Mouse (Mus musculus) stomach, embryonic 15.5 days (tissue): Measurements from ENCODE around the gene Polr1b. TPM values are rescaled to one million over a fixed set of nuclear protein-coding genes. Genes with fewer than 3 reads are reported as not detected.

Source experiments
- ATAC-seq: fragments of 200-750 bp; cut with Nextera tagmentation; 2 replicates; pipeline ENCODE4 v1.8.0; 2017; ENCODE audit warnings: low read depth, moderate number of reproducible peaks, moderate TSS enrichment; ENCODE audit not compliant: insufficient read depth, low FRiP score
- H3K27ac ChIP-seq: fragments of 300-500 bp; sonication (generic); 2 replicates; pipeline ENCODE4 v1.5.1; 2015; ENCODE audit warnings: mild to moderate bottlenecking, inconsistent platforms
- H3K27me3 ChIP-seq: fragments of 300-500 bp; sonication (generic); replicated peaks from 2 replicates; pipeline ENCODE4 v1.6.1; 2015; ENCODE audit warnings: inconsistent platforms
- H3K36me3 ChIP-seq: fragments of 300-500 bp; sonication (generic); 2 replicates; pipeline ENCODE4 v1.6.1; 2015; ENCODE audit warnings: inconsistent platforms
- H3K4me1 ChIP-seq: fragments of 300-500 bp; sonication (generic); 2 replicates; pipeline ENCODE4 v1.6.1; 2015; ENCODE audit warnings: inconsistent platforms
- H3K4me2 ChIP-seq: fragments of 300-500 bp; sonication (generic); 2 replicates; pipeline ENCODE4 v1.6.1; 2015; ENCODE audit warnings: mild to moderate bottlenecking, inconsistent platforms
- H3K4me3 ChIP-seq: fragments of 300-500 bp; sonication (generic); replicated peaks from 2 replicates; pipeline ENCODE4 v1.5.1; 2015; ENCODE audit warnings: inconsistent platforms
- H3K9ac ChIP-seq: fragments of 300-500 bp; sonication (generic); 2 replicates; pipeline ENCODE4 v1.6.1; 2015; ENCODE audit warnings: inconsistent platforms
- H3K9me3 ChIP-seq: fragments of 300-500 bp; sonication (generic); 2 replicates; pipeline ENCODE4 v1.6.1; 2016; ENCODE audit warnings: inconsistent platforms
- WGBS: fragments of 180-500 bp; shearing (Covaris S2); methylation state at CpG from one replicate; pipeline ENCODE4 v1.1.7; 2015; 5-methylcytosine and 5-hydroxymethylcytosine counted together
- polyA plus RNA-seq: library from polyadenylated mRNA; unstranded; fragments of >200 nt; fragmentation: Nextera tagmentation; extraction: Ambion mirVana; gene quantifications from 2 replicates; pipeline ENCODE4 v1.2.1, GENCODE M21; 2015

Gene Polr1b
- polyA plus RNA-seq, 1 experiment from 2014 or later = 26.9 TPM

DNA sequence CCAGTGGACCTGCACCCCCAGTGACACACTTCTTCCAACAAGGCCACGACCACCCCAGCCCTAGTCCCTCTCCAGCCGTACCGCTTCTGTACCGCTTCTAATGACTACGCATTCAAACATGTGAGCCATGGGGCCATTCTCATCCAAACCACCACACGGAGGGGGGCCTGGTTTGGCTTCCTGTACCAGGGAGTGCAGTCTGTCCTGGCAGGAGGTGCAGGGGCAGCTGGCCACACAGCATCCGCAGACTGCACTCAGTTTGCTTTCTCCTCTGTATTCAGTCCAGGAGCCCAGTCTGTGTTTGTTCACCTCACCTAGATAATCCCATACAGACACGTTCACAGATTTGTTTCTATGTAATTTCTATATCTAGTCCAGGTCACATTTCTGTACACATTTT, 21.2 kb downstream of the Polr1b start:
- Histone ChIP-seq H3K4me2 (no peak overlapping the region), H3K27me3 (no peaks in the 10 kb centered on the region), H3K9ac (no peak overlapping the region), H3K9me3 (no peaks in the 10 kb centered on the region), H3K36me3 (peaks cover 50% of the 10 kb centered on the region), H3K4me3 (no peak overlapping the region), H3K27ac (no peak overlapping the region), H3K4me1 (no peaks in the 10 kb centered on the region)
- ATAC-seq = no peak
- WGBS = 97% methylated on average over 8 of the region's 8 CpGs

DNA sequence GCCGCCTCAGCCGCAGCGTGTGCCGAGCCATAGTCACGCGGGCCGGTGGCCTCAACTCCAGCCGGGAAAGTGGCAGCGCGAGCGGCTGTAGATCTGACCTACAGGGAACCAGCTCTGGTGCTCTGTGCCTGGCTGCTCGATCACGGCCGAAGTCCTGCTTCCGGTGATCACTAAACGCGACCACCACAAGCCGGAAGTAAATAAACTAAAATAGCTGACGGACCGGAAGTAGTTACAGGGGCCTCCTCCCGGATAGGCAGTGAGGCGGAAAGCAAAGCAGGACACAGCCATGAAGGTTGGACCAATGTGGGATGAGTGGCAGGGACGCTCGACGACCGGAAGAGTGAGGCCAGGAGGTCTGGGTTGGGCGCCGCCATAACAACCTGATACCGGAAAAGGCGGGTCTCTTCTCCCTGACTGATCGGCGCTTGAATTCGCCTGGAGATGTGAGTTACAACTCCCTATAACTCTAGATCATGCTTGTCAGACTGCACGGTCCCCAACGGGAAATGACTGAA, 28.7 kb downstream of the Polr1b start, which contains the start of gene Chchd5:
Chchd5 (plus strand) TSS at position 289 of the 518 bp plus-strand sequence.
- Histone ChIP-seq H3K27me3 (no peaks in the 10 kb centered on the region), H3K4me2 (peak within 1 kb of the TSS; percentile 81), H3K27ac (peak within 1 kb of the TSS; percentile 94), H3K4me3 (peak within 1 kb of the TSS; percentile 71), H3K9ac (peak within 1 kb of the TSS; percentile 78), H3K4me1 (peaks cover 7% of the 10 kb centered on the region), H3K9me3 (no peaks in the 10 kb centered on the region), H3K36me3 (peaks cover 35% of the 10 kb centered on the region)
- 0% methylated on average over 35 of the region's 35 CpGs for WGBS
- ATAC-seq = peak; percentile 100

DNA sequence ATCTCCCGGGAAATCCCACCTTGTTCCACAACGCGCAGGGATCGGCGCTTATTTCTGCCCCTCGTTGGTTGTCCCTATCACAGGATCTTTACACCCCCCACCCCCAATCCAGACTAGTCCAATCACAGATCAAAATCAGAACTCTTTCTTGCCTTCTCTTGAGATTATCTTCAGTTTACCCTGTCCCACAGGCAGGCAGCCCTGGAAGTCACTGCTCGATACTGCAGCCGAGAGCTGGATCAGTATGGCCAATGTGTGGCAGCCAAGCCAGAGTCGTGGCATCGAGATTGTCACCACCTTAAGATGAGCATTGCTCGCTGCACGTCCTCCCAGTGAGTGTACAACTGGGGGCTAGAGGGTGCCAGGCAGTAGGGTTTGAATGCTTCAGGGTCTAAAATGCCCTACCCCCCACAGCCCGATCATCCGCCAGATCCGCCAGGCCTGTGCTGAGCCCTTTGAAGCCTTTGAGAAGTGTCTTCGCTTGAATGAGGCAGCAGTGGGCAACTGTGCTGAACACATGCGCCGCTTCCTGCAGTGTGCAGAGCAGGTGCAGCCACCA, 29.3 kb downstream of the Polr1b start:
- Histone ChIP-seq H3K27me3 (no peaks in the 10 kb centered on the region), H3K36me3 (peaks cover 30% of the 10 kb centered on the region), H3K27ac (peak overlapping the region; percentile 94), H3K9me3 (no peaks in the 10 kb centered on the region), H3K9ac (peak overlapping the region; percentile 20; the same call in 1 of the 2 replicates), H3K4me2 (peak overlapping the region; percentile 81), H3K4me1 (peaks cover 7% of the 10 kb centered on the region), H3K4me3 (peak overlapping the region; percentile 71)
- ATAC-seq = peak; percentile 28
- WGBS = 35% methylated on average over 18 of the region's 18 CpGs

DNA sequence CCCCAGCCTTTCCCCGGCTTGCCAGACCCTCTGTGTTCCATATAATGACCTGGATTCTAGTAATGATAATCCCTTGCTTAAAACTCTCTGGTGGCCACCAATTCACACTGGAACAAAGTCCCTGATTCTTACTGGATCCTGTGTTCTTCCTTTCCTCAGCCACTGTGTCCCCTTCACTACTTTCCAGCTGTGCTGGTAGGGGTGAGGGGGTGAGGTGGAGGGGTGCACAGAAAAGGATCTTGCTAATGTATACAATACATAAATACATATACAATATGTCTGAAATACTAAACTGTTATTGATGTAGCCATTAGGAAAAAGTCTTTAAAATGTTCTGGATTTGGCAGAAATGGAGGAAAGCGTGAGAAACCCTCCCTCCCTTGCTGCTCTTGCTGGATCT, 30.0 kb downstream of the Polr1b start:
- H3K9me3 ChIP-seq = no peaks in the 10 kb centered on the region
- WGBS = 77% methylated on average over 2 of the region's 2 CpGs
- ATAC-seq = no peak
- H3K27ac ChIP-seq = no peak overlapping the region
- no peak overlapping the region for H3K9ac ChIP-seq
- peaks cover 7% of the 10 kb centered on the region for H3K4me1 ChIP-seq
- H3K27me3 ChIP-seq = no peaks in the 10 kb centered on the region
- peak overlapping the region; percentile 81; the same call in 1 of the 2 replicates for H3K4me2 ChIP-seq
- no peak overlapping the region for H3K4me3 ChIP-seq
- H3K36me3 ChIP-seq = peaks cover 23% of the 10 kb centered on the region

DNA sequence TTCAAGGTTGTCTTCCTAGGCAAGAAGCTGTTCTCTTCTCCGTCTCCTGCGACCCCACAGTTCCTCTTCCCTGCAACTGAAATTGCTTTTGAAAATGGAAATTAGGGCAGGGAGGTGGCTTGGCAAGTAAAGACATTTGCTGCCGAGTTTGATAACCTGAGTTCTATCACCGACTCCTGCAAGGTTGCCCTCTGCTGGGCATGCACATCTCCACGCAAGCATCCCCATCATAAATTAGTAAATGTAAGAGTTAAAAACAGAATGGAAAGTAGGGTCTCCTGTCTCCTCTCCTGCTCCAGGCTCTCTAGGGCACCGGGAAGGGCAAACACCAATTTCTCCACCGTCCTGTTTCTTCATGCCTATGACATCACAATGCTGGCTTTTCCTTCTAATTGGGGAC, 31.4 kb downstream of the Polr1b start:
- Histone ChIP-seq H3K9me3 (no peaks in the 10 kb centered on the region), H3K27ac (no peak overlapping the region), H3K36me3 (peaks cover 15% of the 10 kb centered on the region), H3K4me2 (no peak overlapping the region), H3K4me3 (no peak overlapping the region), H3K27me3 (no peaks in the 10 kb centered on the region), H3K9ac (no peak overlapping the region), H3K4me1 (peaks cover 7% of the 10 kb centered on the region)
- ATAC-seq = no peak
- WGBS = 93% methylated on average over 7 of the region's 7 CpGs

DNA sequence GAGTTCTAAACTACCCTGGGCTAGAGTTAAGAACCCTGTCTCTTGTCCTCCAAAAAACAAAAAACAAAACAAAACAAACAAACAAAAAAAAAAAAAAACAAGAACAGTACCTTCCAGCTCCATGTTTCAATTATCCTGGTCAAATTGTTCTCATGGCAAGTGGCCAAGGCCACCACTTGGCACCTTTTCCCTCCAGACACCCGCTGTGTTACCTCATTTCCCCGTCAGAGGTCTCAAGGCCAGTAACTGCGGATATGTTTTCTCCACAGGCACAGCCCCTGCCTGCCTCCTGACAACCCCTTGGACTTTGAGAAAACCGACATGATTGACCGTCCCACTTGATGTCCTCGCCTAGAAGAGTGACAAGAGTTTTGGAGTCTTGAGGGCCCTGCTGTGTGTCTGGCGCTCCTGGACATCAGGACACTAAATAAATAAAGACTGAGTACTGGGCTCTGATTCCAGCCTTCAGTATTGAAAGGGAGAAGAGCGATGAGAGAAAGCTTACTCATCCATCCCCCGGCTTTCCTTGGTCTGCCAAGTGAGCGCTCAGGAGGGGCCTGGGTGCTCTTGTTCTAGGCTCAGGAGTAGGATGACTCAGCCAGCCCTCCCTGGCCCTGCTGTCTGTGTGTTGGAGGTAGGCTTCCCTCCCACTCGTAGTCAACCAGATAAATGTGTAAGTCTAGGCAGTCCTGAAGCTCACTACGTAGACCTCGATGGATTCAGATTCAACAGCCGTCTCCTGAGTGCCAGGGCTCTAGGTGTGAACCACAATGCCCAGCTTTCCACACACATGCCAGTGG, 32.4 kb downstream of the Polr1b start:
- no peak overlapping the region for H3K4me3 ChIP-seq
- no peaks in the 10 kb centered on the region for H3K27me3 ChIP-seq
- H3K4me1 ChIP-seq = peaks cover 7% of the 10 kb centered on the region
- no peak for ATAC-seq
- WGBS = 93% methylated on average over 14 of the region's 14 CpGs
- H3K4me2 ChIP-seq = no peak overlapping the region
- H3K9ac ChIP-seq = no peak overlapping the region
- H3K27ac ChIP-seq = no peak overlapping the region
- no peaks in the 10 kb centered on the region for H3K9me3 ChIP-seq
- peaks cover 15% of the 10 kb centered on the region for H3K36me3 ChIP-seq

DNA sequence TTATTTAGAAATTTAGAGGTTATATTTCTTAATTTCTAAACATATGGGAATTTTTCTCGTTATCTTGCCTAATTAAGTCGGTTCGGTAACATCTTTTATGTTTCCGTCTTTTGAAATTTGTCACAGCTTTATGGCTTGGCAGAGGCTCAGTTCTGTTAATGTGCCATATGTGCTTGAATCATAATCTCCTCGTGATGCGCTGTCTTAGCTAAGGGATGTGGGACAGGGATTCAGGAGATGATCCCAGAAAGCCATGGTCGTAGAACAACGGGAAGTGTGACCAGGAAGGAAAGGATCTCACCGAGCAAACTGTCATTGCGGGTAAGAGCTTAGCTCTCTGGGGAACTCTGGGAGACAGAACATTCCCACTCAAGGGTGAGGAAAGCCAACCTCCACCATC, 39.1 kb downstream of the Polr1b start:
- Histone ChIP-seq H3K4me1 (no peaks in the 10 kb centered on the region), H3K9me3 (no peaks in the 10 kb centered on the region), H3K9ac (no peak overlapping the region), H3K27ac (no peak overlapping the region), H3K4me2 (no peak overlapping the region), H3K27me3 (no peaks in the 10 kb centered on the region), H3K4me3 (no peak overlapping the region), H3K36me3 (no peaks in the 10 kb centered on the region)
- no peak for ATAC-seq
- WGBS = 87% methylated on average over 10 of the region's 10 CpGs

DNA sequence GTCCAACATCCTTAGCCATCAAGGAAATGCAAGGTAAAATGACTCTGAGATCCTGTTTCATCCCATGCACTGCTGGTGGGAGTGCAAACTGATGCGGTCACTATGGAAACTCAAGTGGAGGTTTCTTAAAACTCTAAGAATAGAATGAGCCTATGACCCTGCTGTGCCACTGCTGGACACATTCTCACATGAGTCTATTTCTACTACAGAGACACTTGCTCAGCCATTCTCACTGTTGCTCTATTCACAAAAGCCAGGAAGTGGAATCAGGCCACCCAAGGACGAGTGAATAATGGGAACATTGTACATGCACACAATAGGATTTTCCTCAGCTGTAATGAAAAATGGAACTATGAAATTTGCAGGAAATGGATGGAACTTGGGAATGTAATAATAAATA, 48.0 kb downstream of the Polr1b start:
- no peaks in the 10 kb centered on the region for H3K9me3 ChIP-seq
- H3K4me3 ChIP-seq = no peak overlapping the region
- H3K27ac ChIP-seq = no peak overlapping the region
- no peak overlapping the region for H3K9ac ChIP-seq
- WGBS = 55% methylated on average over 2 of the region's 2 CpGs
- no peaks in the 10 kb centered on the region for H3K36me3 ChIP-seq
- H3K4me1 ChIP-seq = no peaks in the 10 kb centered on the region
- no peak for ATAC-seq
- no peak overlapping the region for H3K4me2 ChIP-seq
- no peaks in the 10 kb centered on the region for H3K27me3 ChIP-seq

DNA sequence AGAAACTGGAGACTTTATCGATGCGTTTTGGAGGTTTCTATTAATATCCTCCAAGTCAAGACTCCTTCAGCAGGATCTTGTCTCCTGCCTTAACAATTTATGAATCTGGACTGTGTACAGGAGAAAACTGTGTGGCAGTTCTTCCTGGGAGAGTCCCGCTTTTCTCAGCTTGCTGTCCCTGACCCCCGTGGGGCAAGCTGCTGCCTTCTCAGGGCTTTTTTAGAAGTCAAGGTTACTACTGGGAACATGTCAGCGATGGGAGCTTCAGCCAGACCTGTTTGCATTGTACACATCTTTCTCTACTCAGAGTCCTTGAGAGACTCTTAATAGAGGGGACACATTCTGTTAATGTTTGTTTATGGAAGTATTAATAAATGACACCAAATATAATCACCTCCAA, 49.6 kb downstream of the Polr1b start:
- Histone ChIP-seq H3K27ac (no peak overlapping the region), H3K4me1 (no peaks in the 10 kb centered on the region), H3K27me3 (no peaks in the 10 kb centered on the region), H3K36me3 (no peaks in the 10 kb centered on the region), H3K9ac (no peak overlapping the region), H3K4me2 (no peak overlapping the region), H3K9me3 (no peaks in the 10 kb centered on the region), H3K4me3 (no peak overlapping the region)
- WGBS = 78% methylated on average over 5 of the region's 5 CpGs
- ATAC-seq = no peak

DNA sequence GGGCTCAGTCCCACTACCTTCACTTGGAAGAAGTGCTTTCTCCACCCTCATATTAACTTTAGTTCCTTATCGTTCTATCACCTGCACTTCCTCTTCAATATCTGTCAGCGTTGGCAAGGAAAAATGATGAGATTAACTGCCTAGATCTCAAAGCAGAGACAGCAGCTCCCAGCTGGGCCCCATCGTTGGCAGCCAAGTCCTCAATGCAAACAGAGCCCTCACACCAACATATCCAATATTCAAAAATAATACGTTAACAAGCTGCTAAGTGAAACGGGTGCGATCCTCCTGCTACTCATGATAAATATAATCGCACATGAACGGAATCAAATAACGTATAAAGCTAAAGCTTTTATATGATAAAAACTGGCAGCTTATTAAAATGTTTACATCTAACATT, 50.3 kb downstream of the Polr1b start:
- H3K9ac ChIP-seq = no peak overlapping the region
- WGBS = 62% methylated on average over 9 of the region's 9 CpGs
- no peaks in the 10 kb centered on the region for H3K4me1 ChIP-seq
- no peak overlapping the region for H3K27ac ChIP-seq
- H3K27me3 ChIP-seq = no peaks in the 10 kb centered on the region
- no peak overlapping the region for H3K4me2 ChIP-seq
- no peaks in the 10 kb centered on the region for H3K36me3 ChIP-seq
- H3K4me3 ChIP-seq = no peak overlapping the region
- H3K9me3 ChIP-seq = no peaks in the 10 kb centered on the region
- no peak for ATAC-seq

DNA sequence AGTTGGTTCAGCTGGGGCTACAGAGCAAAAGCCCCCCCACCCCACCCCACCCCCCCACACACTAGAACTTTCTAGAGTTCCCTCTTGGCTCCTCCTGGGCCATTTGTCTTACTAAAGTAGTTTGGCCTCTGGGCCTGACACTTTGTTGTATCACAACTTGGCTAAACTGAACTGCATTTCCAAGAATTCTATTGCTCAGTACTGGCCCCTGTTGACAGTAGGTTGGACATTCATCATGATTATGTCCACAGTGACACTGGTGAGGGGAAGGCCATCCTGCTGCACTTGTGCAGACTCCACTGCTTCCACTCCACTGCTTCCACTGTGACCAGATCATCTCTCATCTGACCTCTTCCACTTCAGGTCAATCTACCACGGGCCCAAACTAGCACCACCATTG, 52.0 kb downstream of the Polr1b start:
- Histone ChIP-seq H3K27ac (no peak overlapping the region), H3K4me1 (no peaks in the 10 kb centered on the region), H3K9me3 (no peaks in the 10 kb centered on the region), H3K4me2 (no peak overlapping the region), H3K4me3 (no peak overlapping the region), H3K9ac (no peak overlapping the region), H3K36me3 (no peaks in the 10 kb centered on the region), H3K27me3 (no peaks in the 10 kb centered on the region)
- no peak for ATAC-seq
- WGBS = 74% methylated on average over 1 of the region's 1 CpGs

DNA sequence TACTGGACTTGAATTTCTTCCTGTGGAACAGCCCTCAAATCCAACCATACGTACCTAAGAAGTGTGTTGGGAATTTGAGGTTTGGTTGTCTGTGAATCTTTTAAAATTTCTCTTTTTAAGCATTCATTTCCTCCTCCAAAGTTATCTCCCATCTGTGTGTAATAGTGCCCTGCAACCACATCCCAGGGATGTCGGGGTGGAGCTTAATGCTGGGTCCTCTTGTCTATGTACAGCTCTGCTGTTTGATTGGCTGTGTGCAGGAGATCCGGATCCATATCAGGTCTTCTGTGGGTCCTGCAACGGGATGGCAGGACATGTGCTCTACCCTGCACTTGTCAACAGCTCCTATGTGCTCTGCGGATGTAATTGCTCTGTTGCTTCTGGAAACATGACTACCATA, 64.0 kb downstream of the Polr1b start:
- Histone ChIP-seq H3K4me2 (no peak overlapping the region), H3K9ac (no peak overlapping the region), H3K9me3 (no peaks in the 10 kb centered on the region), H3K4me3 (no peak overlapping the region), H3K27me3 (no peaks in the 10 kb centered on the region), H3K27ac (no peak overlapping the region), H3K36me3 (no peaks in the 10 kb centered on the region), H3K4me1 (no peaks in the 10 kb centered on the region)
- 73% methylated on average over 5 of the region's 5 CpGs for WGBS
- ATAC-seq = no peak
